Mouse (Mus musculus) right cerebral cortex, postnatal 36 days (tissue): Measurements from ENCODE around the gene Zfp786.
"Not testable (repeated sequence)": the region's sequence is repeated elsewhere in the genome, so short reads cannot be mapped to it uniquely, and the experiment has no call there.

ENCODE experiments used
- DNase-seq, 2 experiments: peaks; one replicate each; pipeline ENCODE4 v3.0.0; 2022; ENCODE audit warnings: low spot score in 2 of 2, mixed read lengths in 1 of 2

The Zfp786 gene

DNA sequence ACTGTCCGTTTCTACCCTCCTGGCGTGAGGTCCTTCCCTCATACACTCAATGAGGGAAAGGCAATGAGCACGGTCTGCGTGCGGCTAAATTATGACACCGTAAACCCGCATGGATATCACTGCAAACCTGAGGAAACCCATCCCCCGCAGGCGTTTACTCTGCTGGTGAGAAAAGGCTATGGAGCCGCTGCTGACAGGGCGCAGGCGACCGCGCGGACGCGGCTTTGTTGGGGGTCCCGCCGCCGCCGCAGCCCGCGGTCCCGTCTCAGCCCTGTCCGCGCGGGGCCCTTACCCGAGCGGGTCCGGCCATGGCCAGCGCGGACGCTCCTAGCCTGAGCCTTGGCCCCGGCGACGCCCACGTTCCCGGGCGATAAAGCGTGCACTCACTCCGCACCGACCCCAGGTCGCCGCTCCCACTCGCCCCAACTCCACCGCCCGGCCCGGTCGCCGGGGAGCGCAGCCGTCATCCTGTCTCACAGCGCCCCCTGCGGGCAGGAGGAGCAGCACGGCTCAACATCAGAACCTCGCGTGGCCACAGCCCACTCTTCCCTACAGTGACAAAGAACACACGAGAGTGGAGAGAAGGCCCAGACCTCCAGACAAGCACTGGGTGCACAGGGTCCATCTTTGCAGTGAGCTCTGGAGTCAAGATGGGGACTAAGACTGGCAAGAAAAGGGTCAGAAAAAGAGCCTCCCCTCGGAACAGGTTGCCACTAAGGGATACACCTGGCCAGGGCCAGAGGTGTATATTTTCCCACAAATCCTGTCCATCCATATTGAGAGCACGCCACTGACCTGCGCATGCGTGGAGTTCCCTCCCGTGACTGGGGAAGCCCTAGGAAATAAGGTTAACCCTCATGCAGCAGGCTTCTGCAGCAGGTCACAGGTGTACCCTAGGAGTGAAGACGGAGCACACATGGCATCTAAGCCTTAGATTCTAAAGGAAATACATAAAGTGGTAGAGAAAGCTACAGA lies at the start of gene Zfp786:
Gene Zfp786, minus strand, starts transcription at position 764 of the 975 bp plus-strand sequence.
- DNase-seq, result peak; percentile 85 to 87

DNA sequence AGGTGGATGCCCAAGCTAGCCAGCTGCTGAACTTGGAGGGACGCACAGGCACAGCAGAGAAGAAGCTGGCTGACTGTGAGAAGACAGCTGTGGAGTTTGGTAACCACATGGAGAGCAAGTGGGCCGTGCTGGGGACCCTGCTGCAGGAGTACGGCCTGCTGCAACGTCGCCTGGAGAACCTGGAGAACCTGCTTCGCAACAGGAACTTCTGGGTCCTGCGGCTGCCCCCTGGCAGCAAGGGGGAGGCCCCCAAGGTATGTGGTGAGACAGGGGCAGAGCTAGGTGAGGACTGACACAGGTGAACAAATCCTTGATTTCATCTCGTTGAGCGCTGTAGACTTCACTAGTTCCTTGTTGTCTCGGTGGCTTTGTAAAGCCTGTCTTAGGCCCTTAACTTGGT lies 49.5 kb upstream of the Zfp786 start:
- no peak for DNase-seq

DNA sequence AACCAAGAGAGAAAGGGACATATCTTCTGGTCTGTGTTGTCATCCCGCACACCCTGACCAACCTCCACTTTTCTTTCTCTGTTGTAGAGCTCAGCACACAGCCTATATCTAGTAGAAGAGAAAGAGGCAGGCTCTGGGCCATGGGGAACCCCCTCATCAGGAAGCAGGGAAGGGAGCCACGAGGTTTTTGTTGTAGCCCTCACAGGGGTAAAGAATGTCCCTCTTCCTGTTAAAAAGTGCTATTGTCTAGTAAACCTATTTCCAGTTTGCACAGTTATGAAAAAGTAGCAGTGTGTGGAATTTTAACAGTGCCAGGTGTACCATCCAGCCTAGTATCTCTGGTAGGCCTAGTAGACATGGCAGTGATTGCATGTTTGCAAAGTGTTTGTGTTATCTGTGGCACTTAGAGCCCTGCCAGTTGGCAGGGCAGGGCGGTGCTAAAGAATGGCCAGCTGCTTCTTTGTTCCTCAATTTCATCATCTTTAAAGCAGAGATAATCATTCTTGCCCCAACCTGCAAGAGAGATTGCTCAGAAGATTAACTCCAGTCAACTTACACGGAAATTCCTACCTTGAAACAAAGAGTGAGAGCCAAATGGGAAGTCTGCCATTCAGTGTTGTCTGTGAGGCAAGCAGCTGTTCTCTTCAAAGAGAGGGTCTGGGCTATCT lies 48.5 kb upstream of the Zfp786 start:
- DNase-seq, result no peak

DNA sequence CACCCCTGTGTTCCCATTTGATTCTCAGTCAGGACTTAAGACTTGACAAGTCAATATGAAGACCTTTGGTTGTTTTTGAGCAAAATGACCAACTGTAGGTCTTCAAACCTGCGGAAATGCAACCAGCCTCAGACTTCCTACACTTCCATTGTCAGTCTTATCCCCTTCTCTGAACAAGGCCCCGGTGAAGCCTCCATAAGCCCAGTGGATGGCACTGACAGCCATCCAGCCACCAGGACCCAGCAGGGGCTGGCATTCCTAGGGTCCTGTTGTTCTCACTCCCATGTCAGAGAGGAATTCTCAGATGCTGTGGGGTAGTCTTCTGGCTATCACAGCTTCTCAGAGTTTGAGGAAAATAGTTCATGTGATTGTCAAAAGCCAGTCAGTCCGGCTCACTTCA lies 47.9 kb upstream of the Zfp786 start:
- DNase-seq, result no peak

DNA sequence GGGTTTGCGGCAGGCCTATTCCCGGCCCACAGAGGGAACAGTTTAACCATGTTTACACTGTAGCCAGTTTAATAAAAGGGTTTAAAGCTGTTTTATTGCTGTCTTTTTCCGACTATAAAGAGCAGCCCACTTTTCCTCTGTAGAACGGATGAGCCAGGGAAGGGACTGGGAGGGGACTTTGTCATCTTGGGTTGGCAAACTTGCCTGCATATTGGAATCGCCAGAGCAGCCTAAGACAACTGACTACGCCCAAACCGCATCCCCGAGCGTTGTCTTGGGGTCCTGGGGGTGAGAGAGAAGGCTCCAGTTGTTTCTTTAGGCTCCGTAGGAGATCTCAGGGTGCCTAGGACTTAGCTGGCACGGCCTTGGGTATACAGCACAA lies 47.5 kb upstream of the Zfp786 start:
- no peak for DNase-seq

DNA sequence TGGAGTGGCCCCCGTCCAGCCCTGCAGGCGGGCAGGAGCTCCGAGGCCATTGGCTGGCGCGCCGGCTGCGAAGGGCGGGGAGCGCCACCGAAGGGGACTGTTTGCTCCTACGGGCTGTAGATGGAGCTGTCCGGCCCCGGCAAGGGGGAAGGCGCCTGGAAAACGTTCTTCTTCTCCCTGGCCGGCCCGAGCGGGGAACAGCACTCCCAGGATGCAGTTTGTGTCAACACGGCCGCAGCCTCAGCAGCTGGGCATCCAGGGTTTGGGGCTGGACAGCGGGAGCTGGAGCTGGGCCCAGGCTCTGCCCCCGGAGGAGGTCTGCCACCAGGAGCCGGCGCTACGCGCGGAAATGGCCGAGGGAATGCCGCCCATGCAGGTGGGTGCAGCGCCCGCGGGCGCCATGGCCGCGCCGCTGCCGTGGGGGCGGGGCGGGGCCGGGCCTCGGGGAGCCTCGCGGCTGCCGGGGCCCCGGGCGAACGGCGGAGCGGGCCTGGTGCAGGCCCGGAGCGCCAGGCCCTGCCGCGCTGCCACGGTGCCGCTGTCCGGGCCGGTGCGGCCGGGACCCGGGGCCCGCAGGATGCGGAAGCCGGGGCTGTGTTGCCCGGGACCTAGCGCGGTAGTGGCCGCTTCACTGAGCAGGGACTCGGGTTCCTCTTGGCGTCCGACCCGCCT lies 46.9 kb upstream of the Zfp786 start:
- peak; percentile 87 for DNase-seq

DNA sequence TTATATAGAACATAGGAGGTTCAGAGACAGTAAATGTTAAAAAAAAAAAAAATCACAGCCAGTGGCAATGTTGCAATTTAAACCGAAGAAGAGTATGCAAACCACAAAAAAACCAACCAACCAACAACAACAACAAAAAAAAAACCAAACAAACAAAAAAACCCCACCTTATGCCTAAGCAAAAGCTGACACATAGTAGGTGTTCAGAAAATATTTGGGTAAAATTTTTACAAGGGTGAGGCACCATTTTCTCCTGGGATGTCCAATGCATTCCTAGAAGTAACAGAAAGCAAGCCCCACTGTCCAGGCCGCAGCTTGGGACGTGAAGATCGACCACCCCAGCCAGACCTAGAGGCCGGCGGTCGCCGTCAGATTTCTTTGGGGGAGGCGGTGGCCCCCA lies 46.4 kb upstream of the Zfp786 start, which contains the start of gene Zfp282:
Gene Zfp282, plus strand, starts transcription at position 147 of the 400 bp plus-strand sequence.
- no peak for DNase-seq

DNA sequence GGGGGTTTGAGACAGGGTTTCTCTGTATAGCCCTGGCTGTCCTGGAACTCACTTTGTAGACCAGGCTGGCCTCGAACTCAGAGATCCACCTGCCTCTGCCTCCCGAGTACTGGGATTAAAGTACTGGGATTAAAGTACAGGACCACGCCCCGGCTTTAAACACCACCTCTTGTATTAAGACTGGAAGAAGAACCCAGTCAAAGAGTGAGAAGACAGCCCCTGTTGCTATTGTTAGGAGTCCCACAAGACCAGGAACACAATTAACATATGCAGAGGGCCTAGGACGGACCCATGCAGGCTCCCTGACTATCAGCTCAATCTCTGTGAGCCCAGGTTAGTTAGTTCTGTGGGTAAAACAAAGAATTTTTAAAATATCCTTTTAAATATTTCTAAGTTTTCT lies 41.6 kb upstream of the Zfp786 start:
- no peak for DNase-seq

DNA sequence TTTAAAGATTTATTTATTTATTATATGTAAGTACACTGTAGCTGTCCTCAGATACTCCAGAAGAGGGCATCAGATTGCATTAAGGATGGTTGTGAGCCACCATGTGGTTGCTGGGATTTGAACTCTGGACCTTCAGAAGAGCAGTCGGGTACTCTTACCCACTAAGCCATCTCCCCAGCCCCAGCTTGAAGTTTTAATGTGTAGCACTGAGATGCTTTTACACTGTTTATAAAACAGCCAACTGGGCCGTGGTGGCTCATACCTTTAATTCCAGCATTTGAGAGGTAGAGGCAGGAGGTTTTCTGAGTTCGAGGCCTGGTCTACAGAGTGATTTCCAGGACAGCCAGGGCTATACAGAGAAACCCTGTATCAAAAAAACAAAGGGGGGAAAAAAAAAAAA lies 27.1 kb upstream of the Zfp786 start:
- not testable (repeated sequence) for DNase-seq

DNA sequence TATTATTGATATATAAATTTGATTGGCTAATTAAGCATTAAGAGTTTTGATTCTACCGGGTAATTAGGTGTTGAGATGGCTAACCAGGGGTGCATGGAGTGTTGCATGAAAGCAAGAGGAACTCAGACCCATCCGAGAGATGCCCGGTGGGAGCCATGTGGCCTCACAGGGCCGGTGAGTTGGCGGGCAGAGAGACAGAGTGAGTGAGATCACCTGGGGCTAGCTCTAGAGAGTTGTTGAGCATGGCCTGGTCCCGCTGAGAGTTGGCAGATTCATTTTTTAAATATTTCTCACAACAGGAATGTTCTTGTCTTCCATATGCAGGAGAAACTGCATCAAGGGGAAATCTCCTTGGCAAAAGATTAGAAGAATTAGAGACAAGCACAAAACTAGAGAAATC lies 26.6 kb upstream of the Zfp786 start:
- DNase-seq, result no peak

DNA sequence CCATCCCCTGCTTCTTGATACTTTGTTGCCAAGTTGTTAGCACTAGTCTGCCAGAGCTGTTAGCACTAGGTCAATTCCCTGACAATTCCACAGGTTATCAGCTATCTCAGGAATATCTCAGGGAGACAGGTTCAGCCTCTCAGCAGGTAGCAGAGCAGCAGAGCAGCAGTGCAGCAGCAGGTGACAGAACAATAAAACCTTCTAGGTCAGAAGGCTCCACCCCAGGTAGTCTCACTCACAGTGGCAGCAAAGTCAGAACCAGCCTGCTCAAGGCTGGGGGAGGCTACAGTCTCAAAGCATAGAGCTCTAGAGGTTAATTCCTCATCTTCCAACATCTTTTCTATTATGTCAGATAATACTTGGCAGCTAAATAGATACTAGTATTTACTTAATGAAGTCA lies 15.1 kb upstream of the Zfp786 start:
- no peak for DNase-seq

DNA sequence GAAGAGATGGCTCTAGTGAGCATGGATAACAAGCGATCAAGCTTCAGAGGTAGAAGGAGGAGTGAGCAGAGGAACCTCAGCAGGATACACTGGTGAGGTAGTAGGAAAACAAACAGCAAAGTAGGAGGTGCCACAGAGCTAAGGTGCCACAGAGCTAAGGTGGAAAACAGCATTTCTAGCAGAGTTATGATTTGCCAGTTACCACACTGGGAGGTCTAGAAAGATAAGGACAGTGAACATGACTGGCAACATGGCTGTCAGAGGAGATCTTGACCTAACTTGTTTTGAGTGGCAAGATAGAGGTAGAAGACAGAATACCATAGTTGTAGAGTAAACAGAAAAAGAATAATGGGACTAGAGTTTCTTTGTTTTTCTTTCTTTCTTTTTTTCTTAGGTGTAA lies 11.7 kb upstream of the Zfp786 start:
- DNase-seq, result no peak

DNA sequence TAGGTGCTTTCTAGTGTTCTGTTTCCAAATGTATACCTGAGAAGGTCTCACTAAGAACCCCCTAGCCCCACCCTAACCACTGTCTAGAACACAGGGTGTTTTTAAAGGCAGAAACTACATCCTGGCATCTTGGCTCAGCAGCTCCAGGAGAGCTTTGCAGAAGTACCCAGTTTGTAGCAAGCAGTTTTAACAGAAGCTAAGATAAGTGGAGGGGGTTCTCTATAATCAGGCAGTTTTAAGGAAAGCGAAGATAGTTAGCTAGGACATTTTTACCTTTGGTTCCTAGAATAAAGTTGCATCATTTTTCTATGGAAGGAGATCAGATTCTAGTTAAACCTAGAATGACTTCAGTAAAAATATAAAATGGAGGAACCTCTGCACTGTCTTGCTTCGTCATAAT lies 11.2 kb upstream of the Zfp786 start:
- no peak for DNase-seq

DNA sequence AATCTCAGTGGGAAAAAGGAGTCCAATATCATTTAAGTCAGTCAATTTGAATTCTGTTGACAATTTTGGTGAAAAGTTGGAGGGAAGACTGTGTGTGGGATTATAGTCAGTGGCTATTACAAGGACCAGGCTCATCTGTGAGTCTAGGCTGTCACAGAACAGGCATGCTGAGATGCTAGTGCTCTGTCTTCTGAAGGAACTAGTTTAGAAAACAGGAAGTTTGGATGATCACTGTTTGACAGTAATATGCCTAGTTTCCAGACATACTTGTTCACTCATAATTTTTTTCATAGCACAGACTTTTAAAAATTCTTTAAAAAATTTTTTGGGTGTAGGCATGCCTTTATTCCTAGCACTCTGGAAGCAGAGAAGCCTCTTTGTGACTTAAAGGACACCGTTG lies 10.4 kb upstream of the Zfp786 start:
- no peak for DNase-seq

DNA sequence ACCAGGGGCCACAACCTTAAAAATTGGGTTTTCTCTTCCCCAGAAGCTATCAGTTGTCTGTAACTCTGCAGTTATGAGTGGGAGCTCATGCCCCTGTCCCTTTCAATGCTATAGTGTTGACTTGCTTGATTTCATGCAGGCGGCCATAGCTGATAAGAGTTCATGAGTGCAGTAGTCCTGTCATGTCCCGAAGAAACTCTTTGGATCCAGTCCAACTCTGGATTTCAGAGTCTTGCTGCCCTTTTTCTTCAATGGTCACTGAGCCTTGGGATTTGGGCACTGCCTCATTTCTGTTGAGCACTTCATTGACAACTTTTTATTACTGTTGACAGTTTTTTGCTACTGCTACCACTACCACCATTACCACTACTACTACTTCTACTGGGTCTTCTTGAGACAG lies 7.0 kb upstream of the Zfp786 start:
- no peak for DNase-seq

DNA sequence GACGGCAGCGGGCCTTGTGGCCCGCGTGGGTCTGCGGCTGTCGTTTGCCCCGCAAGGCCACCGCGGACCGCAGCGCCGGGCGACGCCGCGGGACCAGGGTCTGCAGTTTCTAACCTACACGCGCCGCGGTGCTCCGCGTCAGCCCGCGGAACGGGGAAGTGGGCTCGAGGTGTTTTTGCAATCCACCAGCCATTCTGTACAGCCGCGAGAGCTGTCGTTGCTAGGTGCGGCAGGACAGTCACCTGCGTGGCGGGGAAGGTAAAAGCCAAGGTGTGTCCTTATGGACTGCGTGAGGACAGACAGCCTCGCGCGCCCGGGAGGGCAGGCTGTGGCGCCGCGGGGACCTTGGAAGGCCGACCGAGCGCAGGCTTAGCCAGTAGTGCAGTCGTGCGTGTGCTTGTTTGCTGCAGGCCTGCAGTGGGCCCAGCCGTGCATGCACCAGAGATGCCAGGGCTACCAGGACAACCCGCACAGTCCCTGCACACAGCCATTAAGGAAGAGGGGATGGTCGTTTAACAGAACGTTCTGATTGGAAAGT lies 5.4 kb upstream of the Zfp786 start:
- peak; percentile 15 to 27 for DNase-seq

DNA sequence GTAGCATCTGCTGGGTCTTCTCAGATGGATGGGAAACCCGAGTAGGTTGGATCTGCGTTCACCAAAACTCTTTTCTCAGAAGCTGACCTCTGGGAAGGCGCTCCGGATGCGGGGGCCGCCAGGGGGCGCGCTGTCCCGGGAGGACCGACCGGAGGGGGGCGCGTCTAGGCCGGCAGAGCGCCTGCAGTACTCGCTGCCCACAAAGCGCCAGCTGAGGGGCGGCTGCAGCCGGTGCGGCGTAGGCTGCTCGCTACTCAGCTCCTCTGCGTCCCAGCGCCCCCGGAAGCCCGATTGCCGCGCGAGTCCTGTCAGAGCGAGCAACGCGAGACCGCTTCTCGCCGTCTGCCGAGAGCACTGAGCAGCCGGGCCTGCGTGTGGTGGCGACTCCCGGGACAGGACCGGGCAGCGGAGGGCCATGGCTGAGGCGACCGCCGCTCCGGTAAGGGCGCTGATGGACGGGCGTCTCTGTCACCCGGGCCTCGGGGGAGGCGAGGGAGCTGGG lies 4.9 kb upstream of the Zfp786 start, which contains the start of gene Zfp398:
Gene Zfp398, plus strand, starts transcription at position 180 of the 502 bp plus-strand sequence.
- DNase-seq, result peak; percentile 91

DNA sequence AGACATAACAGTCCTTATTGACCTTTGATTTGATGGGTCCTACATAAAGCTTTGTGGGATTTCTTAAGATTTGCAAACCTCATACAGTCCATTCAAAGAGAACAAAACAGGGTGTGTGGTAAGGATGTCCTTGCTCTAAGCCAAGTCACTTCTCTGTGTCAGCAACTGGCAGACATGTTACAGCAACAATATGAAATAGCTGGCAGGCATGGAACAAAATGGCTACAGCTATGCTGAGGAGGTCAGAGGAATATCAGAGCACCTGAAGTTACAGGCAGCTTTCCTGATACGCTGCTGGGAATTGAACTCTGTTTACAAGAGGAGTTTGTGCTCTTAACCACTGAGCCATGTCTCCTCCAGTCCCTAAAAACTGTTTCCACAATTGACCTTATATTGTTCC lies 1.6 kb upstream of the Zfp786 start:
- no peak for DNase-seq

DNA sequence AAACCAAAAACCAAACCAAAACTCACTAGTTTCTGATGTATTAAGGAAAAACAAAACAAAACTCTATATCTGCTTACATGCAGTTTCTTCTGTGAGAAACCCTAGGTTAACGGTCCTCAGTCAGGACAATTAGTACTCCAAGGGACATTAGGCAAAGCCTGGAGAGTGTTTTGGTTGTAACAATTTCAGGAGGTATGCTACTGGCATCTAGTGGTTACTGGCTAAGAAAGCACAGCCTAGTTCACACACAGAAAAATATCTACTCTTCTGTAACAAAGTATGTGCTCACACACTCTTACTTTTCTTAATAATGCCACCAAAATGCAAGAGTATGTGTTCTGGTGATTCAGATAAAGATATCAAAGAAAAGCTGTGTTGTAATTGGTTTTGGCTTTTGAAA lies 1.7 kb downstream of the Zfp786 start:
- no peak for DNase-seq

DNA sequence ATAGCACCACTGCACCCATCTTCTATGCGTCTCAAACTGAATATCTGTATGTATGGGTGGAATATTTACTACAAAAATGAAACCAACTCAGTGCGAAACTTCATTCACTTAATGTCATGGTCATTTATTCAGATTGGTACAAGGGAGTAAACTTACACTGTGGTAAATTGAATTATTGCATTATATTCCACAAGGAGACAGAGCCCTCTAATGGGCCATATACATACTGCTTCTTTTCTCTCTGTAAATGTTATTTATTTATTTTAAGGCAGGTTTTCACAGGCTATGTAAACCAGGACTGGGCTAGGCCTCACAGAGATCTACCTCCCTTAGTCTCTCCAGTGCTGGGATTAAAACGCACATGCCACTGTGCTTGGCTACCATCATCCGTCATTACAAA lies 3.2 kb downstream of the Zfp786 start:
- no peak for DNase-seq

DNA sequence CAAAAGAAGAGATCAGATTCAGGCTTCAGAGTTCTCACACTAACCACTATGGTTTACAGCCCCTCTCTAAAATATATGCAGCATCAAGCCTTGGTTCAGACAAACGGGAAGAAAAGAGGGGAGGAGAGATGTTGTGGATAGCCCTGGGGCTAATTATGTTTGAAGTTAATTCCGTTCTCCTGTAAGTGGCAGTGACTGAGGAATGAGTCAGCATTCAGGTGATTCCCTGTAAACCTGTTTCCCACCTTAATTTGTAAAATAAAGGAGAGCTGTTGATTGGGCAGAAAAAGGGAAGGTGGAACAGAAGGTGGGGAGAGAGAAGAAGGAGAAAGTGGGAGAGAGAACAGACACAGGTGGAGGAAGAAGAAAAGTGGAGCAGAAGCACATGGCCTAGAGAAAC lies 6.4 kb downstream of the Zfp786 start:
- DNase-seq, result no peak

DNA sequence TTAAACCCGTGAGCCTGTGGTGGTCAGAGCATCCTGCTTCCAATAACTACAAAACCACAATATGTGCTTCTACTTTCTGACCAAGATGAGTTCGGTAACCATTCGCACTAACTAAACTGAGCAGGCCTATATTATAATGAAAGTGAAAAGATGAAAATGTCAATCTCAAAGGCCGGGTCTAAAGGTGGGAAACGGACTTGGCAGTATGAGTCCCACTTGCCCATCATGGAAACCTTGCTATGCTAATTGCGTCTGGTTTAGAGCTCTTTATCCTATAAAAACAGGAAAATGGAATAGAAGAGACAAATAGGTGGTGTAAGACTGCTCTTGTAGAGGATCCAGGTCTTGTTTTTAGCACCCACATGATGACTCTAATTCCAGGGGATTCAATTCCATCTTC lies 8.9 kb downstream of the Zfp786 start:
- no peak for DNase-seq
